Mouse (Mus musculus) midbrain, embryonic 11.5 days (tissue): Measurements from ENCODE around the gene Perm1. TPM values are rescaled to one million over a fixed set of nuclear protein-coding genes. Genes with fewer than 3 reads are reported as not detected.

Experiments
- ATAC-seq: fragments of 200-750 bp; cut with Nextera tagmentation; 2 replicates; pipeline ENCODE4 v1.8.0; 2017; ENCODE audit warnings: moderate TSS enrichment, moderate library complexity; ENCODE audit not compliant: low FRiP score
- DNase-seq: peaks from one replicate; pipeline ENCODE4 v3.0.0; 2015; ENCODE audit warnings: low spot score; ENCODE audit errors: missing footprints
- H3K27ac ChIP-seq: fragments of 300-500 bp; sonication (generic); 2 replicates; pipeline ENCODE4 v1.5.1; 2014; ENCODE audit warnings: low read depth, low read length
- H3K27me3 ChIP-seq: fragments of 300-500 bp; sonication (generic); 2 replicates; pipeline ENCODE4 v1.6.1; 2014; ENCODE audit warnings: mild to moderate bottlenecking, low read length, moderate library complexity, mixed read lengths; ENCODE audit not compliant: control insufficient read depth, insufficient read depth
- H3K36me3 ChIP-seq: fragments of 300-500 bp; sonication (generic); 2 replicates; pipeline ENCODE4 v1.6.1; 2014; ENCODE audit warnings: mild to moderate bottlenecking, low read length, moderate library complexity, mixed read lengths; ENCODE audit not compliant: control insufficient read depth, insufficient read depth
- H3K4me1 ChIP-seq: fragments of 300-500 bp; sonication (generic); 2 replicates; pipeline ENCODE4 v1.6.1; 2014; ENCODE audit warnings: low read length; ENCODE audit not compliant: control insufficient read depth, insufficient read depth
- H3K4me2 ChIP-seq: fragments of 300-500 bp; sonication (generic); 2 replicates; pipeline ENCODE4 v1.6.1; 2014; ENCODE audit warnings: mild to moderate bottlenecking, moderate library complexity
- H3K4me3 ChIP-seq: fragments of 300-500 bp; sonication (generic); 2 replicates; pipeline ENCODE4 v1.5.1; 2014; ENCODE audit warnings: low read depth, low read length
- H3K9ac ChIP-seq: fragments of 300-500 bp; sonication (generic); 2 replicates; pipeline ENCODE4 v1.6.1; 2014; ENCODE audit warnings: low read length
- H3K9me3 ChIP-seq: fragments of 300-500 bp; sonication (generic); 2 replicates; pipeline ENCODE4 v1.6.1; 2016; ENCODE audit warnings: low read length; ENCODE audit not compliant: control insufficient read depth
- WGBS: fragments of 180-500 bp; shearing (Covaris S2); extraction: QIAGEN DNeasy Blood & Tissue Kit; methylation state at CpG from one replicate; pipeline ENCODE4 v1.1.7; 2014; 5-methylcytosine and 5-hydroxymethylcytosine counted together
- polyA plus RNA-seq: library from polyadenylated mRNA; unstranded; fragments of >200 nt; fragmentation: Nextera tagmentation; extraction: Ambion mirVana; gene quantifications from 2 replicates; pipeline ENCODE4 v1.2.1, GENCODE M21; 2014

Gene Perm1
- polyA plus RNA-seq = 0.81 and 1.2 TPM in 2 replicates

GRCm38 (mm10) chr4:156215649-156216048, at the start of gene Perm1:
Gene Perm1 (plus strand): TSS chr4:156215868.
- H3K27me3 ChIP-seq = no peaks in the 10 kb centered on the region
- H3K4me3 ChIP-seq = no peak within 1 kb of the TSS
- no peak within 1 kb of the TSS for H3K9ac ChIP-seq
- no peaks in the 10 kb centered on the region for H3K4me1 ChIP-seq
- WGBS = 83% methylated on average over 4 of the region's 4 CpGs
- no peak within 1 kb of the TSS for H3K4me2 ChIP-seq
- H3K9me3 ChIP-seq = no peaks in the 10 kb centered on the region
- no peaks in the 10 kb centered on the region for H3K36me3 ChIP-seq
- no peak within 1 kb of the TSS for H3K27ac ChIP-seq
- ATAC-seq = no peak
- no peak for DNase-seq

GRCm38 (mm10) chr4:156166477-156166876, 49.2 kb upstream of the Perm1 start:
- 89% methylated on average over 9 of the region's 9 CpGs for WGBS
- Histone ChIP-seq H3K27me3 (no peaks in the 10 kb centered on the region), H3K4me1 (no peaks in the 10 kb centered on the region), H3K9me3 (peaks cover 5% of the 10 kb centered on the region; the same call in 1 of the 2 replicates), H3K36me3 (peaks cover 44% of the 10 kb centered on the region), H3K9ac (no peak overlapping the region), H3K4me3 (no peak overlapping the region), H3K4me2 (no peak overlapping the region), H3K27ac (no peak overlapping the region)
- ATAC-seq (no peak), DNase-seq (no peak)

- H3K4me1 ChIP-seq = no peaks in the 10 kb centered on the region
- no peak for DNase-seq
- no peak overlapping the region for H3K27ac ChIP-seq
- no peak overlapping the region for H3K4me3 ChIP-seq
- H3K9ac ChIP-seq = no peak overlapping the region
- over 99% methylated on average over 8 of the region's 8 CpGs for WGBS
- no peaks in the 10 kb centered on the region for H3K9me3 ChIP-seq
- H3K4me2 ChIP-seq = no peak overlapping the region
- H3K27me3 ChIP-seq = no peaks in the 10 kb centered on the region
- ATAC-seq = no peak
- peaks cover 55% of the 10 kb centered on the region for H3K36me3 ChIP-seq
Observed at GRCm38 (mm10) chr4:156168611-156169010, 47.1 kb upstream of the Perm1 start.

- ATAC-seq (no peak), DNase-seq (no peak)
- H3K4me2 ChIP-seq = no peak overlapping the region
- peaks cover 58% of the 10 kb centered on the region for H3K36me3 ChIP-seq
- 96% methylated on average over 10 of the region's 10 CpGs for WGBS
- no peaks in the 10 kb centered on the region for H3K4me1 ChIP-seq
- no peak overlapping the region for H3K27ac ChIP-seq
- H3K9me3 ChIP-seq = no peaks in the 10 kb centered on the region
- H3K27me3 ChIP-seq = no peaks in the 10 kb centered on the region
- no peak overlapping the region for H3K9ac ChIP-seq
- no peak overlapping the region for H3K4me3 ChIP-seq
Observed at GRCm38 (mm10) chr4:156169129-156169528, 46.5 kb upstream of the Perm1 start.

GRCm38 (mm10) chr4:156171828-156172227, 43.8 kb upstream of the Perm1 start:
- H3K9me3 ChIP-seq = no peaks in the 10 kb centered on the region
- no peak overlapping the region for H3K27ac ChIP-seq
- no peaks in the 10 kb centered on the region for H3K27me3 ChIP-seq
- DNase-seq = no peak
- H3K4me2 ChIP-seq = no peak overlapping the region
- no peak for ATAC-seq
- peaks cover 68% of the 10 kb centered on the region for H3K36me3 ChIP-seq
- no peak overlapping the region for H3K4me3 ChIP-seq
- no peak overlapping the region for H3K9ac ChIP-seq
- WGBS = 96% methylated on average over 11 of the region's 11 CpGs
- no peaks in the 10 kb centered on the region for H3K4me1 ChIP-seq

- 95% methylated on average over 9 of the region's 9 CpGs for WGBS
- H3K9ac ChIP-seq = no peak overlapping the region
- ATAC-seq (no peak), DNase-seq (peak; percentile 73)
- H3K4me2 ChIP-seq = no peak overlapping the region
- no peaks in the 10 kb centered on the region for H3K27me3 ChIP-seq
- no peak overlapping the region for H3K4me3 ChIP-seq
- no peaks in the 10 kb centered on the region for H3K9me3 ChIP-seq
- no peak overlapping the region for H3K27ac ChIP-seq
- H3K4me1 ChIP-seq = no peaks in the 10 kb centered on the region; the same call in 1 of the 2 replicates
- peaks cover 60% of the 10 kb centered on the region for H3K36me3 ChIP-seq
Observed at GRCm38 (mm10) chr4:156177630-156178029, 38.0 kb upstream of the Perm1 start.

GRCm38 (mm10) chr4:156183747-156184146, 31.9 kb upstream of the Perm1 start:
- no peak overlapping the region for H3K27ac ChIP-seq
- H3K36me3 ChIP-seq = peaks cover 12% of the 10 kb centered on the region
- no peaks in the 10 kb centered on the region for H3K9me3 ChIP-seq
- H3K4me2 ChIP-seq = peak overlapping the region; percentile 72
- H3K4me1 ChIP-seq = peaks cover 46% of the 10 kb centered on the region
- H3K9ac ChIP-seq = peak overlapping the region; percentile 27; the same call in 1 of the 2 replicates
- no peak for DNase-seq
- 88% methylated on average over 5 of the region's 5 CpGs for WGBS
- H3K4me3 ChIP-seq = peak overlapping the region; percentile 15
- no peak for ATAC-seq
- no peaks in the 10 kb centered on the region for H3K27me3 ChIP-seq

GRCm38 (mm10) chr4:156184291-156184954, 31.2 kb upstream of the Perm1 start:
- WGBS = 86% methylated on average over 7 of the region's 7 CpGs
- peaks cover 53% of the 10 kb centered on the region for H3K4me1 ChIP-seq
- peak overlapping the region; percentile 38 for H3K4me3 ChIP-seq
- peak overlapping the region; percentile 72 for H3K4me2 ChIP-seq
- no peaks in the 10 kb centered on the region for H3K27me3 ChIP-seq
- H3K9me3 ChIP-seq = no peaks in the 10 kb centered on the region
- peak overlapping the region; percentile 85 for H3K9ac ChIP-seq
- H3K27ac ChIP-seq = no peak overlapping the region
- ATAC-seq (peak; percentile 13), DNase-seq (no peak)
- H3K36me3 ChIP-seq = peaks cover 5% of the 10 kb centered on the region

- Histone ChIP-seq H3K4me1 (peaks cover 64% of the 10 kb centered on the region), H3K4me3 (peak overlapping the region; percentile 38), H3K27me3 (no peaks in the 10 kb centered on the region), H3K27ac (peak overlapping the region; percentile 88), H3K9me3 (no peaks in the 10 kb centered on the region), H3K36me3 (peaks cover 2% of the 10 kb centered on the region; the same call in 1 of the 2 replicates), H3K4me2 (peak overlapping the region; percentile 72), H3K9ac (peak overlapping the region; percentile 85)
- ATAC-seq = peak; percentile 28
- 50% methylated on average over 13 of the region's 13 CpGs for WGBS
- DNase-seq = peak; percentile 92
Observed at GRCm38 (mm10) chr4:156185456-156185949, 30.2 kb upstream of the Perm1 start.
